Mouse (Mus musculus) testis, adult 2 months (tissue): ENCODE data around the gene Henmt1.

Source experiments
- CTCF ChIP-seq: fragments of 200-500 bp; IDR thresholded peaks from 2 replicates; pipeline ENCODE4 v1.5.1; 2012; ENCODE audit warnings: low read depth, mild to moderate bottlenecking, inconsistent platforms, low read length, moderate library complexity; ENCODE audit not compliant: control insufficient read depth, insufficient read depth, insufficient replicate concordance
- POLR2A ChIP-seq: fragments of 200-500 bp; IDR thresholded peaks from 2 replicates; pipeline ENCODE4 v1.6.1; 2012; ENCODE audit warnings: low read depth, mild to moderate bottlenecking, inconsistent platforms, low read length, moderate library complexity; ENCODE audit not compliant: control insufficient read depth

DNA sequence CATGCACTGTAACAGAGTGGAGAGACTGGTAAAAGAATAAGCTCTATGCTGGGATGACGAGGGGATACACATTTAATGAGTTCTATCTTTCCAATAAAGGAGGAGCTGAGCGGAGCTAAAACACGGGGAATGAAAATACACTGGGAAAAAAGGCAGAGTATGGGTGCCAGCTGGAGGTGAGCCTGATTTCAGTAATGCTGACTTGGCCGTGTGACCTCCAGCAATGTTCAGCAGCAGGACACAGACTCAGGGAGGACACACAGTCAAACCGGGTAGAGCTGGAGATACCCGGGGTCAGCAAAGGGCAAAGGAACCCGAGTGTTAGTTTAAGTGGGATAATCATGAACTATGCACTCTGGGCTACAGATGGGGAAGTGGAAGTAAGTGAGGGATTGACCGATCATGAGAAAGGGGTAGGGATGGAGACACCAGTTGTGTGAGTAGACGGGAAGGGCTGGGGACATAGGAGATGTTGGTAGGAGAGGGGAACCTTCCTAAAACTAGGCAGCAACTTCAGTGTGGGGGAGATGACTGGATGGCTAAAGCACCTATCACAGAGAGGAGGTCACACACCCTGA is 50.4 kb downstream of the Henmt1 start:
- TF ChIP-seq CTCF (no peak), POLR2A (no peak)
